Mouse (Mus musculus): Measurements from ENCODE around the gene Akna. TPM values are rescaled to one million over a fixed set of nuclear protein-coding genes. Genes with fewer than 3 reads are reported as not detected.

Gene Akna
- total RNA-seq, 2 experiments from 2014 or later, result 2.1 to 2.4 TPM

DNA sequence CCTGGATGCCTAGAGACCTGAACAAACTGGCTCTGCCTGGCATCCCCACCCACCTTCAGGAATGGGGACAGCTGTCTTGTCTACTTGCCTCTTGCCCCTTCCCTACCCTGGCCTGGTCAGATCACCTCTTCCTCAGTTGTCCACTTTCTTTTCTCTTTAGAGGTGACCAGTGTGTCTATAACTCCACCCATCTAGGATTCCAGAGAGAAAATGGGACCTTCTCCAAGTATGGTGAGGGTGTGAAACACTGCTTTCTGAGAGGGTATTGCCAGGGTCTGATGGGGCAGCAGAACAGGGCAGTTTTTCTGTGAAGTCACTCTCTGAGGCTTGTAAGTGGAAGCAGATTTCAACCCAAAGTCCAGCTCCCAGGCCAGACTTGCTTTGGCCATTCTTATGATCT, 57.9 kb downstream of the Akna start:
- DNase-seq, result peak; percentile 0
- intact Hi-C loops (cut with DNase I; ENCODE audit: low total_unique reads), result no loop called here

DNA sequence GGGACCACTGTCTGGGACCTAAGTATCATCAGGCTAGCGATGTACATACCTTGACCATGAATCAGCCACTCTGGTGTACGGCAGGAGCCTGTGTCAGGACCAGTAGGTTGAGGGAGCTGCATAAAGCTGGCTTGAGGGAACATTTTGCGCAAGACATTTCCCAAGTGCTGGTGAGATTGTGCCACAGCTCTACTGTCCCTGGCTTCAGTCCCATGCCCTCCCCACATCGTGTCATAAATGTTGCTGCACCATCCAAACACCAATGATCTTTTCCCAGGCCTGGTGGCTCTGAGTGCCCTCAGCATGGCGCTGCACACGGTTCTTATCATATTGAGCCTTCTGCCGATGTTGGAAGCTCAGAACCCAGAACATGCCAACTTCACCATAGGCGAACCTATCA, 58.9 kb downstream of the Akna start, which contains the start of gene Orm1:
Gene Orm1 (plus strand): TSS at position 266 of the 400 bp plus-strand sequence.
- peak; percentile 1 for DNase-seq
- intact Hi-C loops (cut with DNase I; ENCODE audit: low total_unique reads), result no loop called here

DNA sequence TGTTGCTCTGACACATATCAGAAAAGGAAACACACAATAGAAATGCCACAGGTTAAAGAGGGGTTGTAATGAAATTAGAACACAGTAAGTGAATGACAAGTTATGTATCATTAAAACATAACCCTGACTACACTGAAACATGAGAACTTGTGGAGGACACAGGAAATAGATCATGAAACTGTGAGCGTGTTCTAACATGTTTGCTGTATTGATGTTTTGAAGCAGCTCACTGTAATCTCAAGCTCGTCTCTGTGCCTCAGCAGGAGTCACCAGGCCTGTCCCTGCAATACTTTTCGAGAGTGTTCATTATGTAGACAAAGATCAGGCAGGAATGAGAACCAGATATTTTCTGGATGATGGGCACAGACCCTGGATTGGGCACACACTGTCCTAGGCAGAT, 59.5 kb downstream of the Akna start:
- intact Hi-C loops (cut with DNase I; ENCODE audit: low total_unique reads), result no loop called here
- DNase-seq, result no peak

DNA sequence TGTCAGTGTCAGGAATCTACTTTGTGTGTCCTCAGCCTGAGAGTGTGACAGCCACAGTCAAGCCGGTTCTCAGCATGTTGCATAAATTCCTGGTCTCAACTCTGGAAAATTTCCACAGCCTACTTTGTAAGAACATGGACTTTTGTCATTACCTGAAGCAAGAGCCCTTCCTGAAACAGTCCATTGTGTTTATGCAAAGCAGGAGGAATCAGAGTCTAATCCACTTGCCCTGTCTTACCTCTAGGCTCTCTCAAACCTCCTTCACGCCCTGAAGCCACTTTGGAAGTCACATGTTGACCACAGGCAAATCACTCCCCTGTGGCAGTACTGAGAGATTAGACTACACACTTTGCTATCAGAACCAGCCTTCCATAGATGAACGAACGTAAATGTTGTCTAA, 60.7 kb downstream of the Akna start:
- intact Hi-C loops (cut with DNase I; ENCODE audit: low total_unique reads), result no loop called here
- no peak for DNase-seq

DNA sequence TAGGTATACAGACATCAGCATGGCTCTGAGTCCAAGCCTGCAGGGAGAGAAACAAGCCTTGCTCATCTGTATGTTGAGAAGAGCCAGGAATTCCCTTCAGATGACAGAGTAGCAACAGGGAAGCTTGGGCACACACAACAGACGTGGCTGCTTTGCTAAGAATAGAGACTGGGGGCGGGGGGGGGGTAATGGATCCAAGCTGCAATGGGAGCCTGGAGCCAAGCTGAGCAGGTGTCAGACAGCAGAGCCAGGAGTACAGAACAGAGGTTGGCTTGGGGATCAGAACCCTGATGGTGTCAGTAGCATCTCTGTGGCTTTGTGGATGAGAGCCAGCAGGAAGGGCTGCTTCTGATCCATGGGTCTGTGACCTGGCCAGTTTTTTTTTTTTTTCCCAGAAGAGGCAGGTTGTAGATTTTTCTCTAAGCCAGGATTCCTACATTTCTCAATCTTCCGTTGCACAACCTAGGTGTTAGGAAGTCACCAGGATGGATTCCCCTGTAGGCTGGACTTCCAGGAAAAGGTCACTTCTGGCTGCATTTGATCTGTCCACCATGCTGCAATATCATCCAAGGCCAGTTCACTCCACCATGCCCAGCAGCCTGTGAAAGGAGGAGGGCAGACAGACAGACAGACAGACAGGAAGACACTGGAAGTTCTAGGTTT, 64.6 kb downstream of the Akna start:
- peak; percentile 31 for DNase-seq
- intact Hi-C loops (cut with DNase I; ENCODE audit: low total_unique reads), result no loop called here

DNA sequence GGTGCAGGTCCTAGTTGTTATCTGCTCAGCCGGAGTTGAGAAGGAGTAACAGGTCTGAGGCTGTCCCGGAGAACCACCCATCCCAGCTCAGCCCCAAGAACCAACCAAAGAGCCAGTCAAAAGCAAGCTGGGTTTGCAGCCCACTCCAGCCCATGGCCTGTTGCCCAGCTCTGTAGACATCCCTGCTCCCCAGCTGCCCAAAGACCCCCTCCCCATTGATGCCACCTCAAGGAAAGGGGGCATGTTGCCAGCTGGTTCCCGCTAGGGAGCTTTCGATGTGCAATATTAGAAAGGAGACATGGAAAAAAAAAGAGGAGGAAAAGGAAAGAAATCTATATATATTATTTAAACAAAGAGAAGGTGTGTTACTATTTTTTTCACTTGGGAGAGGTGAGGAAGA, 69.8 kb downstream of the Akna start:
- intact Hi-C loops (cut with DNase I; ENCODE audit: low total_unique reads), result no loop called here
- DNase-seq, result peak; percentile 2

DNA sequence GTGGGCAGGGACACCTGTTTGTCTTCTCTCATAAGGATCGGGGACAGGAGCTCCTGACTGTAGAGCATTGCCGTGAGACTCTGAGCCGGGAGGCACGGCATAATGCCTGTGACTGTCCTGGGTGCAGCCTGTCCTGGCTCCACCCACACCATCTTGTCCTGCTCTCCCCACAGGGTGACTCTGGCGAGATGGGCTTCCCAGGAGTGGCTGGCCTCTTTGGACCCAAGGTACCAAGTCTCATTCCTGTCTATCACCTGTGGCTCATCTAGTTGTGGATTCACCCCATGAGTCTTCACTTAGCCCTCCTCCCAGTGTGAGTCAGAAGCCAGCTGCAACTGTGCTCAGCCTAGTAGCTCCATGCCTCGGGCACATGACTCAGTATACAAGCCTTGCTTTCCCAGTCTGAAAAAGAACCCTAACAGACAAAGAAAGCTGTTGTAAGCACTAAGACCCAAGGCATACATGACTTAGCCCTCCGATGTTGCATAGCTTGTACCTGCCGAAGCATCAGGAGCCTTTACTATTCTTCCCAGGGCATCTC, 79.8 kb downstream of the Akna start:
- intact Hi-C loops (cut with DNase I; ENCODE audit: low total_unique reads), result no loop called here
- peak; percentile 1 for DNase-seq

DNA sequence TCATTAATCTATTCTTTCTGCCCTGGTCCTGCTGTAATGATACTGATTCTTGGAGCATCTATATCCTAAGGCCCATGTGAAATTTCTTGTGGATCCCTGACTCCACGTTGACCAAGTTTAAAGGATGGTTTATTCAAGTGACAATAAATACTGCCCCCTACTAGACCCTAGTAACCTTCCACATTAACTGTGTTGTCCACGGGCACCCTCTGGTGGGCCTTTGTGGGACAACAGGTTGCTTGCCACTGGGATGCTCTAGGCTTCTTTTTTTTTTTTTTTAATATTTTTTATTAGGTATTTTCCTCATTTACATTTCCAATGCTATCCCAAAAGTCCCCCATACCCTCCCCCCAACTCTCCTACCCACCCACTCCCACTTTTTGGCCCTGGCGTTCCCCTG, 83.6 kb downstream of the Akna start:
- intact Hi-C loops (cut with DNase I; ENCODE audit: low total_unique reads), result loop anchor here (5.0 kb wide), 1 partner anchor 162 kb away; no protein-coding TSS in a partner anchor
- DNase-seq, result peak; percentile 66

Other genes starting within 250 kb of the Akna start
- not detected for gene Ambp, start 248.6 kb downstream of the Akna start, total RNA-seq (2021)
- gene Kif12, start 231.2 kb downstream of the Akna start, total RNA-seq (2021), result not detected
- gene Col27a1, start 189.3 kb downstream of the Akna start, total RNA-seq (2021), result 1 to 10 TPM; 1.9 to 2.6 TPM
- not detected for gene Orm1, start 58.8 kb downstream of the Akna start, total RNA-seq (2021)
- not detected for gene Orm3, start 47.2 kb downstream of the Akna start, total RNA-seq (2021)
- gene Orm2, start 40.9 kb downstream of the Akna start, total RNA-seq (2021), result not detected
- 1 to 10 TPM; 1.7 to 2.0 TPM for gene Whrn, start 92.6 kb upstream of the Akna start, total RNA-seq (2021)
- gene Atp6v1g1, start 141.4 kb upstream of the Akna start, total RNA-seq (2021), result 100 to 1,000 TPM; 260 to 261 TPM
- gene Tmem268, start 155.4 kb upstream of the Akna start, total RNA-seq (2021), result 10 to 100 TPM in 1 of 2 experiments, 1 to 10 TPM in 1; 8.7 to 10.6 TPM
- gene Gm11213, start 201.9 kb upstream of the Akna start, total RNA-seq (2021), result not detected
- not detected for gene Tex48, start 219.1 kb upstream of the Akna start, total RNA-seq (2021)

Measured in gastrocnemius, postnatal 14 days (tissue).